Mouse (Mus musculus) monocyte, adult 2 months (primary cell): ENCODE data around the gene Olfr828.

ENCODE experiments used
- DNase-seq, 2 experiments: peaks; one replicate each; pipeline ENCODE4 v3.0.0; 2022; ENCODE audit warnings: low spot score in 2 of 2, low read depth in 1 of 2

Gene Olfr828

DNA sequence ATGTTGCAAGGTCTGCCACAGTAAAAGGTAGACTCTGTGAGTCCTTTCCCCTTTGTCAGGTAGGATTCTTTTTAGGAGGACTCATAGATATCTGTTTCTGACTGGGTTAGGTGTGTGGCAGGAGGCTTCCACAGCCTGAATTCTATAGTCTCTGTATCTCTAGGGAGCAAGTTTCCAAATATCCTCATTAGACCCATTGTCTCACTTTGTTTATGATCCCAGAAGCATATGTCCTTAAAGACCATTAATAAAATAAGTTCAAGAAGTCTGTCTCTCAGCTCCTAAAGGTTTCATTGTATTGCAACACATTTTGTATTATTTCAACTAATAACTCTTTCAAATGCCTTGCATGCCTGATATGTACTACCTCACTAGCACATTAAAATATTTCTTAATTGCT is at the start of gene Olfr828:
Gene Olfr828, minus strand, starts transcription at position 101 of the 400 bp plus-strand sequence.
- DNase-seq, result no peak

GRCm38 (mm10) chr9:18854633-18855032 is 35.3 kb upstream of the Olfr828 start, which contains the start of gene Olfr829:
Gene Olfr829 (plus strand): TSS chr9:18854933.
- no peak for DNase-seq

DNA sequence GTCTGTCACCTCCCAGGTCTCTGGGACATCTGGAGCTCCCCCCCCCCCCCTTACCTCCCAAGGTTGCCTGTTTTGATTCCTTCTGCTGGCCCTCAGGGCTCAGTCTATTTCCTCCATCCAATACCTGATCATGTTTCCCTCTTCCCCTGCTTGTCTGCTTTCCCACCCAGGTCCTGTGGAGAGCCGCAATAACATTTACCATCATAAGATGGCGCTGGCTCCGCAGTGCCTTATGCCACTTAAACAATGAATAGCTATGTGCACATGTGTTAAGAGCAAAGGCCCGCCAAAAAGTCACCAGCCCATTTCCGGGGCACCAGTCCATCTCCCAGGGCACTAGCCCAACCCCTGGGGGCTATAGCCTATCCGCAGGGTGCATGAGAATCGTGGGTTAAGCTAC is 34.0 kb downstream of the Olfr828 start:
- no peak for DNase-seq

- no peak for DNase-seq
These were observed 39.9 kb downstream of the Olfr828 start for GRCm38 (mm10) chr9:18779476-18779875.

- no peak for DNase-seq
These were observed 40.3 kb downstream of the Olfr828 start for GRCm38 (mm10) chr9:18778981-18779380.
